Mouse (Mus musculus): Measurements from ENCODE around the gene Mpv17l2.

GRCm38 (mm10) chr8:70776496-70777444 is 16.0 kb upstream of the Mpv17l2 start, which contains the start of gene Pik3r2:
- peak; percentile 91 for TF ChIP-seq GATA1 (IDR thresholded peaks at IDR 0.05; ENCODE audit: borderline replicate concordance, low read length)
- peak; percentile 83 for TF ChIP-seq FLI1 (IDR thresholded peaks at IDR 0.05; ENCODE audit: low read length)

All from megakaryocyte, embryonic 14.5 days (primary cell).